Mouse (Mus musculus) cerebellum, adult 9-11 months (tissue): Measurements from ENCODE around the gene Lin9.
"Not testable (repeated sequence)": the region's sequence is repeated elsewhere in the genome, so short reads cannot be mapped to it uniquely, and the experiment has no call there.

Source experiments
- DNase-seq: peaks from one replicate; pipeline ENCODE4 v3.0.0; 2022

The Lin9 gene

GRCm38 (mm10) chr1:180641137-180641517 lies at the start of gene Lin9:
Gene Lin9 (plus strand): TSS chr1:180641150.
- peak; percentile 87 for DNase-seq

- no peak for DNase-seq
Observed at GRCm38 (mm10) chr1:180600578-180600977, 40.4 kb upstream of the Lin9 start.

DNA sequence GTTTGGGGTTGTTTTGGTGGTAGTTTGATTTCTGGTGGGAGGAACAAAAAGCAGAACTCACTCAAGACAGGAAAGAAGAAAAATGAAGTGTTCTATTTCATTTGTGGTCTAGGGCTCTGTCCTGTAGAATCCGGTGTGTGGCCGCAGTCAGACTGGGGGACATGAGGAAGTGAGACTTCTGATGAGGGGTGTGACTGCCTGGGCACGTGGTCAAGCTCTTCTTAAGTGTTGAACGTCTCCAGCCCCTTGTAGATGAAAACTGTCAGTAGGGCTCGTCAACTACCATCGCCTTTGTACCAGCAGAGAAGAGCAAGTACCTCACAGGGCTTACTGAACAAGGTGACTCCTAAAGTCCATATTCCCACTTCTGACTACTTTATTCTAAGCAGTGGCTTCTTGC lies 39.1 kb upstream of the Lin9 start:
- DNase-seq, result no peak

DNA sequence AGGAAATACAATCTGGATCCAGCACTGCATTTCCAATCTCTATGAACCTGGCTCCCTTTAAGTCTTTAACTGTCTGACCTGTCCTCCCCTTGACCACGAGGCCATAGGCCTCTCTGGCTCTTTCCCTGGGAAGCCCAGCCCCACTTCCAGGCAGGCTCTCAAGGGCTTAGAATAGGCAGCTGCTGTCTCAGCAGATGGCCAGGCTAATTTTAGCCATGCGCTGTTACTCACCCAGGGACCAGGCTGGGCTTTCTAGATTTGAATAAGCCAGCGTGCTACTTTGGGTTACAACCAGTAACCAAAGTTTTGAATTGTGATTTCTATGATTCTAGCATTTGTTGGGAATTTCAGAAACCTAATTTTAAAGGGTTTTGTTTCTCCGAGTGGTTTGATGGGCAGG lies 36.4 kb upstream of the Lin9 start:
- peak; percentile 85 for DNase-seq

GRCm38 (mm10) chr1:180606106-180606505 lies 34.8 kb upstream of the Lin9 start:
- no peak for DNase-seq

- DNase-seq, result no peak
Observed at GRCm38 (mm10) chr1:180606796-180607577, 34.0 kb upstream of the Lin9 start.

DNA sequence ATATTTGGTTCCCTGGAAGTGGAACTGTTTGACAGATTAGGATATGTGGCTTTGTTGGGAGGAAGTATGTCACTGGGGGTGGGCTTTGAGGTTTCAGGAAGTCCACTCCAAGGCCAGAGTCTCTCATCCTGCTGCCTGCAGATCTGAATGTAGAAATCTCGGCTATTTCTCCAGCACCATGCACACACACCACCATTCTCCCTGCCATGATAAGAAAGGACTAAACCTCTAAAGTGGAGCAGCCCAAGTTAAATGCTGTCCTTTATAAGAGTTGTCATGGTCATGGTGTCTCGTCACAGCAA lies 33.4 kb upstream of the Lin9 start:
- no peak for DNase-seq

DNA sequence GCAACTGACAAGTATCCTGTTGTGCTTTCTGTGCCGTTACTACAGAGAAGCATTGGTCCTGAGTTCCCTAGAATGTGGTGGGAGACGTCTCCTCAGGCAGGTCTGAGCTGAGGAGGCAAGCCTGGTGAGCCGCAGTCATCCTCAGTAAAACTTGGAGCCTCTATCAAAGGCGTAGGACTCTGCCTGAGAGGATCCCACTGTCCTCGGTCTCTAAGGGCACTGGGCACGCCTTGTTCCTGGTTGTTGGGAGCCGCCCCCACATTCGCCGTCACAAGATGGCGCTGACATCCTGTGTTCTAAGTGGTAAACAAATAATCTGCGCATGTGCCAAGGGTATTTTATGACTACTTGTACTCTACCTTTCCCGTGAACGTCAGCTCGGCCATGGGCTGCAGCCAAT lies 29.1 kb upstream of the Lin9 start:
- DNase-seq, result not testable (repeated sequence)

DNA sequence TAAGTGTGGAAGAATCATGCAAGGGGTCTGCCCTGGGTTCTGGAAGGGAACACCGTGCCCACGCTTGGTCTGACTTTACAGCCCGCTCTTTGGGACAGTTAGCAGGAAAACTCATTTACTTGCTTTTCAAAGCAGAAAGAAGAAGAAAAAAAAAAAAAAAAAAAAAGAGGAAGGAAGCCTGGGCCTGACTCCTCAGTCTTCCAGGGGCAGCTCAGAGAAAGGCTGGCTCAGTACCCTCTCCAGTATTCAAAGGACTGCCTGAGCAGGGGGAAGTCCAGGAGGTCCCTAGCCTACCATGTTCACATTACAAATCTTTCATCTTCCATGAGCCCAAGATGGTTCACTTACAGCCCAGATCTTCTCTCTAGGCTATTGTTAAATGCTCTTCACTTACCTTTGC lies 24.2 kb upstream of the Lin9 start:
- no peak for DNase-seq

DNA sequence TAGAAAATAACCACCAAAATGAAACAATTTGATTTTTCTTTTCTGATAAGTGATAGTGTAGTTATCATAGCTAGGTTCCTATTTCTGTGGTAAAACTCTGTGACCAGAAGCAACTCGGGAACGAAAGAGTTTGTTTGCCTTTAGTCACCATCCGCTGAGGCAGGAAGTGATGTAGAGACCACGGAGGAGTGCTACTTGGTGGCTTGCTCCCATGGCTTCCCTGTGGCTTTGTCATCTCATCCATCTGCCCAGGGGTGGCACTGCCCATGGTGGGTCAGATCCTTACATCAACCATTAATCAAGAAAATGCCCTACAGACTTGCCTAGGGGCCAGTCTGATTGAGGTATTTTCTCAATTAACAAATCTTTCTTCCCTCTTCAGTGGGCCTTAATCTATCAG lies 18.6 kb upstream of the Lin9 start:
- DNase-seq, result no peak

GRCm38 (mm10) chr1:180623911-180624310 lies 17.0 kb upstream of the Lin9 start:
- DNase-seq, result no peak

DNA sequence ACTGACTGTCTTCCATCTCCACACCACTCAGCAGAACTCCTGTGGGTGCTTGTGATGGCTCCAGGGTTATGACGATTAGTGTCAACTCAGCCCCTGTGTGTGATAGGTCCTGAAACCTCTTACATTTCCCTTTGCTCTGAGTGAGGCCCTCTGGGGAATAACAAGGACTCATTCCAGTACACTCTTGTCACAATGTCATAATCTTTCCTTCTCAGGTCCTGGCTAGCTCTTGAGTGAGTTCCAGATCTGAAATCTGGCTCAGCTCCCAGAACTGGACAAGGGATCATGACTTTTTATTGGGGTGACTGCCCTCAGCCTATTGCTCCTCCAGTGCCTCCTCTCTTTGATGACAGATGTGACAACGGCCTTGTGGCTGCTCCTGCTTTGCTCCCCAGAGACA lies 14.8 kb upstream of the Lin9 start:
- DNase-seq, result no peak

DNA sequence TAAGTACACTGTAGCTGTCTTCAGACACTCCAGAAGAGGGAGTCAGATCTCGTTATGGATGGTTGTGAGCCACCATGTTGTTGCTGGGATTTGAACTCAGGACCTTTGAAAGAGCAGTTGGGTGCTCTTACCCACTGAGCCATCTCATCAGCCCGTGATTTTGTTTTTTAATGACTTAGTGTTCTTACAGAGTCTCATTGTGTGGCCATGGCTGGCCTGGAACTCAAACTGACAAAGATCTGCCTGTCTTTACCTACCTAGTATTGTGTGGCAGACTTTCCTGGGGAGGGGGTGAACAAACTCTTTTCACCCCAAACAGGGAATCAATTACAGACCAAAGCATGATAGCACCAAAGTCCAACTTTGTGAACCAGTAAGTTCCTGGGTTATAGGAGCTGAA lies 3.2 kb upstream of the Lin9 start:
- DNase-seq, result not testable (repeated sequence)

DNA sequence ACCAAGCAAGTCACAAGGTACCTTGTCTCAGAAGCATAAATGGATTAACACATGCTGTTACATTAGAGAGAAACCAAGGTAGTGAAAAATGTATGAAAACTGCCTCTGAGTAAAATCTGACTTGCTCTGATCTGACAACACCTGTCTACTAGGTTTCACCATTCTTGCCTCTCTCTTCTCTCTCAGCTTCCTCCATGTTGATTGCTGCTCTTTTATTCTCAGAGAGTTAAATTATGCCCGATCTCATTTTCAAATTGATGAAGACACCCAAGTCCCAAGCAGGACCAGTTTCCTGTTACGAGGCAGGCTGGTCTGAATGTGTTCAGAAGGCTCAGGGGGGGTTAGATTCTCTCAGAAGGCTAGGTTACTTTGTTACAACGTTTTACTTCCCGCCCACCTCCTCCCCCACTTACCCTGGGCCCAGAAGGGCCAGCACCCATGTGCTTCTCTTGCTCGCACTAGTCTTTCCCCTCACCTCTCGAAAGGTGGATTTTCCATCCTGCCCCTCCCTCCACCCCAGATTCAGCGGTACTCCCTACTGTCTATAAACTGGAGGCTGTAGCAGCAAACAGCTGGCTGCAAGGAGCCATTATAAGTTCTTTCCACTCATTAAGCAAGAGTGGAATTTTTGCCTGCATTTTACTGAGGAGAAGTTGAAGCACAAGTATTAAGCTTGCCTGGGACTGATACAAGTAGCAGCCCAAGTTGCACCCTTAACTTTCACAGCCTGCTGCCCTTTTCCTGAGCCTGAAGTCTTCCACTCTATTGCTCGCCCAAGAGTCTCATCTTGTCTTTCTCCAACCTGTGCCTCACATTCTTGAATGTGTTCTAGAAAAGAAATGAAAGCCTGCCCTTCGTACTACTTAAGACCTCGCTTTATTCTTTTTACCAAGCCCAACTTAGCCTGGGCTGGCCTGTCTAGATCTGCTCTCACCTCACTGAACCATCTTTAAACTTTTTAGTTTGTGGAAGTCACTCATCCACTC lies 1.2 kb upstream of the Lin9 start:
- DNase-seq, result no peak

DNA sequence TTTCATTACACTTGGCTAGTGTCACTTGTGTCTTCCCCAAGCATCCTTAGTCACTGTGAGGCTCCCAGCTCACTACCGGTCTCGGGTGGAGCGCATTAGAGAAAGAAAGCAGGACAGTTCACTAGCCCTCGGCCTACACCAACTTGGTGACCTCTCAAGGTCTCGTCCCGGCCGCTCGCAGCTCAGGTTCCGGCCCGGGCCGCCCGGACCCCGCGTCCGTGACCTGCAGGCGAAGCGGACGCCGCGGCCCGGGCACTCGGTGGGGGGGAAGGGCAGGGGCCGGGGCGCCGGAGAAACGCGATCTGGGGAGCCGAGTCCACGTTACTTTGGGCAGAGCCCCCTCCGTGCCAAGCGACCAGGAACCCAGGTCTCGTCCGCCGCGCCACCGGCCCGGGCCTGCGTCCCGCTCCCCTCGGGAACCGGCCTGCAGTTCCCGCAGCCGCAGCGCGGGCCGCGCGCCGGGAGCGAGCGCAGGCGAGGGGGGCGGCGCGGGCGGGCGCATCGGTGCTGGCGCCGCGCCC lies 285 bp upstream of the Lin9 start:
- DNase-seq, result no peak

DNA sequence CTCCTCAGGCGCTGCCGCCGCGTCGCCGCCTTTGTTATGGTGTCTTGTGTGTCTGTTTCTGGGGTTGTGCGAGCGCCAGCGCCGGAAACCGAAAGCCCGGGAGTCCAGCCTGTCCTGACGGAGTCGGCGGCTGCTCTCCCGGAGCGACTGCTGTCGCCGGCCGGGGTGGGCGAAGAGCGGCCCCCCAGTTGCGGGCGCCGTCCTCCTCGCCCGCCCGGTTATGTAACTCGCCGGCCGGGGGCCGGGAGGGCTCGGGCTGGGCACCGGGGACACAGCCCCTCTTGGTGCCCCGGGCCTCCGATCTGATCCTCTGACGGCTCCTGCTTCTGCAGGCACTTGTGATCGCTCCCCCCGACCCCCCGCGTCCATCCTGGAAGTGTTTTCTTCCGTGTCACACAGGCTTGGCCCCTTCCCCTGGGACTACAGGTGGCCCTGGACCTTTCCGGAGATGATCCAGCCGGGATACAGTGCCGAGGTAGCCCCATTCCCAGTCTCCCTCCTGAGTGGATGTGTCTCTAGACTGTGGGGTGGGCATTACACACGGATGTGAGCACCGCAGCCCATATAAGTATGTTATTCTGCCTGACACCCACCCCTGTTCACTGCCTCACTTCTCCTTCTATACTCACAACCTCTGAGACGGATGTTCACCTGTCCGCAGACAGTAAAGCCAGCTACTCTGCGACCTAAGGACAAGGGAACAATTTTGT lies 723 bp downstream of the Lin9 start:
- peak; percentile 47 for DNase-seq

- no peak for DNase-seq
Observed at GRCm38 (mm10) chr1:180642228-180642564, 1.2 kb downstream of the Lin9 start.

- no peak for DNase-seq
Observed at GRCm38 (mm10) chr1:180691284-180691683, 50.3 kb downstream of the Lin9 start.

- DNase-seq, result no peak
Observed at GRCm38 (mm10) chr1:180696626-180697352, 55.8 kb downstream of the Lin9 start, which contains the start of gene Mixl1. Gene Mixl1 (minus strand): TSS chr1:180697034.

GRCm38 (mm10) chr1:180698063-180698462 lies 57.1 kb downstream of the Lin9 start:
- DNase-seq, result no peak

DNA sequence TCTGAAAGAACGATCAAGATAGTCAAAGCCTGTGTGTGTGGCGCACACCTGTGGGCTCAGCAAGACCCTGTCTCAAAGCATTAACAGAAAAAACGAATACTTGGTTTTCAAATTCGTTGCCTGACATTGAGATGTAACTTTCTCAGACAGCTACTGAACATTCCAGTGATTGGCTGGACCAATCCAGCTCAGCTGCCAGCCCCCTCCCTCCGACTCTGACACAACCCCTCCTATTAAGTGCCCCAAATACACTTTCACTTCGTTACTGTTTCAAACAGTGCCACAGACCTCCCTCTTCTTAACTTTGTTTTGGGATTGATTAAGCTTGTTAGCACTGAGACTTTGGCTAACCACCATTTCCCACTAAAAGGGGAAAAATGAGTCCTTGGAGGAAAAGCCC lies 62.5 kb downstream of the Lin9 start:
- DNase-seq, result no peak

- DNase-seq, result no peak
Observed at GRCm38 (mm10) chr1:180707368-180707767, 66.4 kb downstream of the Lin9 start.

DNA sequence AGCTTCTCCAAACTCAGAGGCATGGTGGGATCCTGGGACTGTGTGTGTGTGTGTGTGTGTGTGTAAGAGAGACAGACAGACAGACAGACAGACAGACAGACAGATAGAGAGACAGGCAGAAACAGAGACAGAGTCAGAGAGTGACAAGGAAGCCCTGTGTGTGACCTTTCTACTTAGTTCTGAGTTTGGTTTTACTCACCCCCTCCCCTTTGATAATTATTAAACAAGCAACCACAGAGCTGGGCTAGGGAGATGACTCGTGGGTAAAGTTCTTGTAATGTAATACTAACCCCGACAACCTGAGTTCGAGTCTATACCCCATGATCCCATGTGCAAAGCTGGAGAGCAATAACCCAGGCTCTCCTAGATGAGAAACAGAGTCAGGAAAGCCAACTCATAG lies 66.9 kb downstream of the Lin9 start:
- DNase-seq, result no peak
